Mouse (Mus musculus): ENCODE measurements around the gene Sdccag8. TPM values are rescaled to one million over a fixed set of nuclear protein-coding genes. Genes with fewer than 3 reads are reported as not detected.

Sdccag8 gene
- polyA plus RNA-seq, 1 experiment from 2014 or later: 30.1 TPM

GRCm38 (mm10) chr1:176849377-176849776, 34.9 kb downstream of the Sdccag8 start:
- WGBS: 88% methylated on average over 2 of the region's 2 CpGs
- Histone ChIP-seq H3K4me2 (replicated peaks) (no peak overlapping the region), H3K36me3 (peaks cover 27% of the 10 kb centered on the region), H3K27me3 (no peaks in the 10 kb centered on the region), H3K4me1 (no peaks in the 10 kb centered on the region), H3K9me3 (no peaks in the 10 kb centered on the region; the same call in 1 of the 2 replicates), H3K4me3 (no peak overlapping the region), H3K27ac (replicated peaks) (no peak overlapping the region), H3K9ac (replicated peaks) (no peak overlapping the region)
- no peak for ATAC-seq (ENCODE audit: low FRiP score, low read depth)

DNA sequence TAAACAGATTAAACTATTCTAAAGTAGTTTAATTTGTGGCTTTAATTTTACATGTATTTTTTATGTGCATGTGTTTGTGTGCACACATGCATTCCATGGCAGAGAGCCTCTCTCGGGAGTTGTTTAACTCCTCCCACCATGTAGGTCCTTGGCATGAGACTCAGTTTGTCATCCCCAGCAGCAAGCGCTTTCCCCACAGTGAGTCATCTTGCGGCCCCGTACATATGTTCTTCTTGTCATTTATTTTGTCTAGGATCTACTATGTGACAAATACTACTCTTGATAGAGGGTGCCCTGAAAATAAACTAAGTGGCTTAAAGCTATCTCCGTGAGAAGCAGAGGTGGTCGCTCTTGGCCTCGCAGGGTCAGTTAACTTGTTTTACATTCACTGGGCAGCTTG, 36.9 kb downstream of the Sdccag8 start:
- WGBS: 96% methylated on average over 7 of the region's 7 CpGs
- no peak overlapping the region for H3K4me3 ChIP-seq

DNA sequence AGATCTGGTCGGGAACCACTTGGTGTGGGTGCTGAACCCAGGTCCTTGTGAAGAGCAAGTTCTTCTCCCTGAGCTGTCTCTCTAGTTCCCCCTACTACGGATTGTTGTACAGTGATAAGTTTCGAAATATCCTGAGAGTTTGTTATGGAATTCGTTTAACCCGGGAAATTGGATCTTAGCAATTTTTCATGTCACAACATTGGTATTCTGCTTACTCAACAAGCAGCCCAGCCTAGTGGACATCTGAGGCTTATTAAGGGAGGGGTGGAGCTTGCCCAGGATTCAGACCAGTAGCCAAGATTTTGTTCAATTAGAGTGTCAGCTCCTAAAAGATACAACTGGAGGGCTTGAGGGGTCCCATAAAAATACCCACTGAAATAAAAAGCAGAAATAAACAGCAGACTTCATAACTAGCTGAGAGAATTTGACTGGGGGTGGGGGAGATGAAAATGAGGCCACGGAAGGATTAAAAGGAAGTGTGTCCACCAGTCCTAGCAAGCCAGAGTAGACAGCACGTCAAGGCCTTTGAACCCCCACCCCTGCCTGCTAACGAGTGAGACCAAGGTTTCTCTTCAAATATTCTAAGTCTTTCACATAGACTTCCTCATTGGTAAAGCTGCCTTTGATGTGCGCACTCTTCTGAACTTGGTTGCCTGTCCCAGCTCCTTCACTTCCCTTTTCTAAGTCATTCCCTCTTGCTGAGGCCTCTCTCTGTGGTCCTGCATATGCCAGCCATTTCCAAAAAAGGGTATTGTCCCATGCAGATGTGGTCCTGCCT, 38.5 kb downstream of the Sdccag8 start:
- H3K27ac ChIP-seq (replicated peaks): no peak overlapping the region
- H3K4me2 ChIP-seq (replicated peaks): no peak overlapping the region
- ATAC-seq (ENCODE audit: low FRiP score, low read depth): no peak
- H3K4me1 ChIP-seq: no peaks in the 10 kb centered on the region
- no peak overlapping the region for H3K9ac ChIP-seq (replicated peaks)
- 92% methylated on average over 9 of the region's 9 CpGs for WGBS
- no peaks in the 10 kb centered on the region for H3K27me3 ChIP-seq
- H3K4me3 ChIP-seq: no peak overlapping the region
- H3K9me3 ChIP-seq: no peaks in the 10 kb centered on the region; the same call in 1 of the 2 replicates
- H3K36me3 ChIP-seq: peaks cover 19% of the 10 kb centered on the region

More for the DNA sequence above, 36.9 kb downstream of the Sdccag8 start:
- H3K27ac ChIP-seq (replicated peaks): no peak overlapping the region
- no peak overlapping the region for H3K9ac ChIP-seq (replicated peaks)
- H3K4me2 ChIP-seq (replicated peaks): no peak overlapping the region
- H3K36me3 ChIP-seq: peaks cover 19% of the 10 kb centered on the region
- no peaks in the 10 kb centered on the region; the same call in 1 of the 2 replicates for H3K9me3 ChIP-seq
- H3K27me3 ChIP-seq: no peaks in the 10 kb centered on the region
- H3K4me1 ChIP-seq: no peaks in the 10 kb centered on the region
- no peak for ATAC-seq (ENCODE audit: low FRiP score, low read depth)

DNA sequence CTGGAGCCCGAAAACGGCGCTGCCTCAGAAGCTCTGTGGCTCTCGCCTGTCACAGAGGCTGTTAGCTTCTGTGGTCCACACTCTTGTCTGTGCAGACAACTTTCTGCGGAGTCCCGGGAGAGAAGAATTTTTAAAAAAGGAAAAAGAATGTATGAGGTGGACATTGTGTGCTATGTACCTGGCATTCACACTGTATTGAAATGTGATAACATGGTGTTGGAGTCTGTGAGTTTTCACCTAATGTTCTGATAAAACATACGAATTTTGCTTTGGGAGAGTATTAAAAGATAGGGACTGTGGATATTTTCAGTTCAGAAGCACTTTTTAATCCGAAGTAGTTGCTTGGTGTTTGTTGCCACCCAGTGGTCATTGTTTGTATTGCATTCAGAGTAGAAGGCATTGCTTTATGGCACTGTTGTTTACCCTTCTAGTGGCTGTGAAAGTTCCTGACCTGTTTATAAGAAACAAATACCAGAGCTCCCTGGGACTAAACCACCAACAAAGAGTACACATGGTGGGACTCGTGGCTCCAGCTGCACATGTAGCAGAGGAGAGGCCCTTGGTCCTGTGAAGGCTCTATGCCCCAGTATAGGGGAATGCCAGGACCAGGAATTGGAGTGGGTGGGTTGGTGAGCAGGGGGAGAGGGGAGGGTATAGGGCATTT, 47.7 kb downstream of the Sdccag8 start:
- ATAC-seq (ENCODE audit: low FRiP score, low read depth): 0 out of 2 replicates have a peak, but pooled peaks have one; percentile 38
- Histone ChIP-seq H3K4me1 (no peaks in the 10 kb centered on the region), H3K4me2 (replicated peaks) (no peak overlapping the region), H3K9me3 (no peaks in the 10 kb centered on the region), H3K36me3 (no peaks in the 10 kb centered on the region), H3K27ac (replicated peaks) (no peak overlapping the region), H3K9ac (replicated peaks) (no peak overlapping the region), H3K4me3 (no peak overlapping the region), H3K27me3 (no peaks in the 10 kb centered on the region)
- 61% methylated on average over 9 of the region's 9 CpGs for WGBS

DNA sequence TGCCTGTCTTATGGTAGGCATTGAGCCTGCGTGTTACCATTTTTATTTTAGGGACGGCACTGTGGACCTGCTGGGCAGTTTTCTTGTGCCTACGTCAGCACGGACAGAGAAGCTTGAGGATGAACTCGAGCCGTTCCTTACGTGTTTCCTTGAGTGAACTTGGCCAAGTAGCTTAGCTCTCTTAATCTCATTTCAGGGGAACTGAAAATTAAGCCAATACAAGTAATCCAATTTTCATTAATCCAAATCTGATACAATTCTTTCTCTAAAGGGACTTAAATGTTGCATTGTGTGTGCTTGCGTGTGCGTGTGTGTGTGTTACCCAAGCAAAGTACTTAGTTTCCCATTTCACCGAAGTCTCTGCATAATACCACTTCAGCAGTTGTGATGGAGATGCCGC, 56.0 kb downstream of the Sdccag8 start:
- no peaks in the 10 kb centered on the region for H3K9me3 ChIP-seq
- no peak overlapping the region for H3K9ac ChIP-seq (replicated peaks)
- H3K4me2 ChIP-seq (replicated peaks): no peak overlapping the region
- H3K4me1 ChIP-seq: no peaks in the 10 kb centered on the region
- H3K27me3 ChIP-seq: no peaks in the 10 kb centered on the region
- WGBS: 73% methylated on average over 11 of the region's 11 CpGs
- ATAC-seq (ENCODE audit: low FRiP score, low read depth): no peak
- H3K36me3 ChIP-seq: peaks cover 14% of the 10 kb centered on the region
- H3K27ac ChIP-seq (replicated peaks): no peak overlapping the region
- no peak overlapping the region for H3K4me3 ChIP-seq

DNA sequence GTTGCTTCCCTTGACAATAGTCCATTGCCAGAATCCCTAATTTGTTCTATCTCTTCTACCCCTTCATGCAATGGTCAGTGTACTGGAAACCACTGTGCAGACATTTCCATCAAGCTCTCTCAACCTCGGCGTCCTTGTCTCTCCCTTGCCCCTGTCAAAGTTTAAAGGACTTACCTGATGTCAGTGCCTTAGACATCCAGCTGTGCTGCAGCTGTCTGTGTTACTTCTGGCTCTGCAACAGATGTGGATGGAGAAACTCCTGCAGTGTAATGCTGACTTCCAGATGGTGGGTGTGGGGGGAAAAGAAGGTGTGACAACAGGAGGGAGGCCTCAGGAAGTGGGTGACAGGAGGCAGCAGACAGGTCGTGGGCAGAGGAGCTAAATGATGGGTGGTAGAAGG, 57.5 kb downstream of the Sdccag8 start:
- H3K36me3 ChIP-seq: peaks cover 14% of the 10 kb centered on the region
- no peaks in the 10 kb centered on the region for H3K27me3 ChIP-seq
- no peak overlapping the region for H3K4me2 ChIP-seq (replicated peaks)
- no peak overlapping the region for H3K4me3 ChIP-seq
- H3K9ac ChIP-seq (replicated peaks): no peak overlapping the region
- WGBS: 58% methylated on average over 3 of the region's 3 CpGs
- H3K4me1 ChIP-seq: no peaks in the 10 kb centered on the region
- ATAC-seq (ENCODE audit: low FRiP score, low read depth): no peak
- no peaks in the 10 kb centered on the region for H3K9me3 ChIP-seq
- no peak overlapping the region for H3K27ac ChIP-seq (replicated peaks)

GRCm38 (mm10) chr1:176873463-176873862, 59.0 kb downstream of the Sdccag8 start:
- H3K4me1 ChIP-seq: 0 out of 2 replicates have a peak, but pooled peaks cover 2% of the 10 kb centered on the region
- H3K27ac ChIP-seq (replicated peaks): no peak overlapping the region
- no peak overlapping the region for H3K4me3 ChIP-seq
- no peaks in the 10 kb centered on the region for H3K9me3 ChIP-seq
- no peak overlapping the region for H3K4me2 ChIP-seq (replicated peaks)
- WGBS: 84% methylated on average over 9 of the region's 9 CpGs
- H3K9ac ChIP-seq (replicated peaks): no peak overlapping the region
- no peak for ATAC-seq (ENCODE audit: low FRiP score, low read depth)
- H3K36me3 ChIP-seq: peaks cover 12% of the 10 kb centered on the region
- H3K27me3 ChIP-seq: no peaks in the 10 kb centered on the region

DNA sequence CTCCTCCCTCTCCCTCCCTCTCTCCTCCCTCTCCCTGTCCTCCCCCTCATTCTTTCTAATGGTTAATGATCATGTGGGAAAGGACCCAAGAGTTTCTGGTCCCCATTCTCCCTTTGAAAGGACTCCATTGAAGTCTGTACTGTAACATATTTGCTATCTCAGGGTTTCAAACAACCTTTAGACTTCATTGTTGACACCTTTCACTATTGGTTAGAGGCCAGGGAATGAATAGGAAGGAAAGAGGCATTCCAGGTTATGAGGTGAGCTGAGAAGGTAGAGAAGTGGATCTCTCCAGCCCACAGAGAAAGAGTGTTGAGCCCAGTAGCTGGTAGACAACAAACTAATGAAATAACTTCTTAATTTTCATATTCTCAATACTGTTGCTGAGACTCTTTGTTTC, 59.7 kb downstream of the Sdccag8 start:
- no peak for ATAC-seq (ENCODE audit: low FRiP score, low read depth)
- Histone ChIP-seq H3K27me3 (no peaks in the 10 kb centered on the region), H3K4me1 (0 out of 2 replicates have a peak, but pooled peaks cover 2% of the 10 kb centered on the region), H3K36me3 (0 out of 2 replicates have a peak, but pooled peaks cover 6% of the 10 kb centered on the region), H3K9me3 (no peaks in the 10 kb centered on the region), H3K9ac (replicated peaks) (no peak overlapping the region), H3K4me2 (replicated peaks) (no peak overlapping the region), H3K27ac (replicated peaks) (no peak overlapping the region), H3K4me3 (no peak overlapping the region)

DNA sequence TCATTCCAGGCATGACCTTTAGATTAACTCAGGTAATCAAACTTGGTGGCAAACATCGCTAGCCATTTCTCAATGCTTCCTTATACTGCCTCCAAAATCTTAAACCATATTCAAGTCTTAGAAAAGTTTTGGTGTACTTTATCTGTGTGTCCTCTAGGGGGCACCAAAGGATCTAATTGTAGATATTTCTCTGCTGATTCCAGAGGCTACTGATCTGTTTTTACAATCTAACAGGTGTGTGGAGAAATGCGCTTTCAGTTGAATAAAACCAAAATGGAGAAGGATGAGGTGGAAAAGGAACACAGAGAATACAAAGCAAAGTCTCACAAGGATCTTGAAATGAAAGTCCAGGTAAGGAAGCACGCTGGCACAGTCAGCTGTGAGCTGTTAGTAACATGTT, 63.3 kb downstream of the Sdccag8 start:
- Histone ChIP-seq H3K27ac (replicated peaks) (no peak overlapping the region), H3K4me3 (no peak overlapping the region), H3K4me1 (peaks cover 27% of the 10 kb centered on the region), H3K9me3 (no peaks in the 10 kb centered on the region), H3K36me3 (no peaks in the 10 kb centered on the region), H3K9ac (replicated peaks) (no peak overlapping the region), H3K4me2 (replicated peaks) (no peak overlapping the region), H3K27me3 (no peaks in the 10 kb centered on the region)
- no peak for ATAC-seq (ENCODE audit: low FRiP score, low read depth)
- WGBS: 35% methylated on average over 3 of the region's 3 CpGs

DNA sequence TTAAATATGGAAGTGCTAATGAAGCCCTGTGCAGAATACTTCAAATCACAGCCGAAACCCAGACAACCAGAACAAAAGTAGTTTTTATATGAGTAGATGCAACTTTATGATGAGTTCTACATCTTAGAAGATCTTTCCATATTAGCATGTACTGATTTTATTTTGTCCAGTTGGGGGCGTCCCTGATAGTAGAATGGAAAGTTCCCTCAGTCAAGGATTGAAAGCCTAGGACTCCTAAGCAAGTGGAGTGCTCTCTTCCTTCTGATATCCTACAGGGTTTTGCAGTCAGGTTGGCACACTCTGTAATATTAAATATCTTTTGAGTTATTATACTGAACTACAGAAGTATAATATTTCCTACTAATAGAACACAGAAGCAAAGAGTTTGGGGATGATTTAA, 64.5 kb downstream of the Sdccag8 start:
- Histone ChIP-seq H3K4me2 (replicated peaks) (no peak overlapping the region), H3K9ac (replicated peaks) (no peak overlapping the region), H3K9me3 (no peaks in the 10 kb centered on the region), H3K27me3 (no peaks in the 10 kb centered on the region), H3K4me1 (peaks cover 27% of the 10 kb centered on the region), H3K27ac (replicated peaks) (no peak overlapping the region), H3K36me3 (no peaks in the 10 kb centered on the region), H3K4me3 (no peak overlapping the region)
- WGBS: 45% methylated on average over 2 of the region's 2 CpGs
- peak; percentile 38; the same call in 1 of the 2 replicates for ATAC-seq (ENCODE audit: low FRiP score, low read depth)

DNA sequence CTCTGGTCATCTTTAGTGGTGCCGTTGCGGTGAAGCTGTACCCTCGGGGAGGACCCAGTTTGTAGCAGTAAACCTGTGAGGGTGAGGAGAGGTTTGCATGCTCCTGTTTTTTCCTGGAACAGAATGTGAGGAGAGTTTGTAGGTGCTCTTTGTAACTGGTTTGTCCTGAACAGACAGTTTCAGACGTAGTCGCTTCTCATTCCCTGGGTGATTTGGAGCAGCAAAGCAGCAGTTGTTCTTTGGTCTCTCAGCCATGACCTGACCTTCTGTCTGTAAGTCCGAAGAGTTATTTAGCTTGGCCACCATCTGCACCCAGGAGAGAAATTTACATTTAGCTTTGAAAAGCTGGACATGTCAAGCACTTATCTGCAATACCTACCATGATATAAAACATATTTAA, 65.2 kb downstream of the Sdccag8 start:
- Histone ChIP-seq H3K27me3 (no peaks in the 10 kb centered on the region), H3K9ac (replicated peaks) (no peak overlapping the region), H3K36me3 (no peaks in the 10 kb centered on the region), H3K4me3 (no peak overlapping the region), H3K27ac (replicated peaks) (peak overlapping the region; percentile 73), H3K4me1 (peaks cover 27% of the 10 kb centered on the region), H3K4me2 (replicated peaks) (0 out of 2 replicates have a peak overlapping the region, but pooled peaks have one; percentile 9), H3K9me3 (no peaks in the 10 kb centered on the region)
- WGBS: 12% methylated on average over 6 of the region's 6 CpGs
- ATAC-seq (ENCODE audit: low FRiP score, low read depth): peak; percentile 7; the same call in 1 of the 2 replicates

DNA sequence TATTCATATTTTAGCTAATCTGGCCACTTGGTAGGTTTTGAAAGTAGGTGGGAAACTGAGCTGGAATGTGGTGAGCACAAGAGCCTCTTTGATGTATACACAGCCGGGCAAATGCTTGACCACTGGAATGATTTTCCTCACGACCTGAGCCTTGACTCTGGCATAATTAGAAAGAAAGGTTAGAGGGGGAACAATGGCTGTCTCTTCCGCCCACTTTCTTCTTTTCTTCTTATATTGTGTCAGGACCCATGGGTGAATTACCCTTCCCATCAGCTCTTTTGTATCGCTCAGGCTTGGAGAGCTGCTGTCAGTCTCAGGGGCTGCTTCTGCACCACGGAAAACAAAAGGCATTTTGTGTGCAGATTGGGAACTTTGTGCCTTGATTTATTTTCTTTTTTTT, 65.6 kb downstream of the Sdccag8 start:
- Histone ChIP-seq H3K9ac (replicated peaks) (no peak overlapping the region), H3K27ac (replicated peaks) (peak overlapping the region; percentile 73), H3K4me2 (replicated peaks) (peak overlapping the region; percentile 9; the same call in 1 of the 2 replicates), H3K4me1 (peaks cover 27% of the 10 kb centered on the region), H3K4me3 (no peak overlapping the region), H3K9me3 (no peaks in the 10 kb centered on the region), H3K36me3 (no peaks in the 10 kb centered on the region), H3K27me3 (no peaks in the 10 kb centered on the region)
- peak; percentile 64; the same call in 1 of the 2 replicates for ATAC-seq (ENCODE audit: low FRiP score, low read depth)
- 7% methylated on average over 5 of the region's 5 CpGs for WGBS

Measured in midbrain, embryonic 12.5 days (tissue).